Mouse (Mus musculus) lung, postnatal 0 days (tissue): ENCODE data around the gene Guca1b. TPM values are rescaled to one million over a fixed set of nuclear protein-coding genes. Genes with fewer than 3 reads are reported as not detected.

ENCODE experiments used
- ATAC-seq: fragments of 200-750 bp; cut with Nextera tagmentation; 2 replicates; pipeline ENCODE4 v1.8.0; 2017; ENCODE audit warnings: moderate library complexity
- DNase-seq: peaks from one replicate; pipeline ENCODE4 v3.0.0-alpha.2; 2016; ENCODE audit warnings: low spot score
- H3K27ac ChIP-seq: fragments of 300-500 bp; sonication (generic); 2 replicates; pipeline ENCODE4 v1.5.1; 2014; ENCODE audit warnings: antibody characterized with exemption, mild to moderate bottlenecking, low read length, mixed read lengths
- H3K27me3 ChIP-seq: fragments of 300-500 bp; sonication (generic); replicated peaks from 2 replicates; pipeline ENCODE4 v1.6.1; 2014; ENCODE audit warnings: low read length, mixed read lengths; ENCODE audit not compliant: insufficient read depth
- H3K36me3 ChIP-seq: fragments of 300-500 bp; sonication (generic); 2 replicates; pipeline ENCODE4 v1.6.1; 2014; ENCODE audit warnings: low read length, mixed read lengths; ENCODE audit not compliant: insufficient read depth
- H3K4me1 ChIP-seq: fragments of 300-500 bp; sonication (generic); 2 replicates; pipeline ENCODE4 v1.6.1; 2014; ENCODE audit warnings: antibody characterized with exemption, low read depth, low read length, mixed read lengths; ENCODE audit not compliant: insufficient read depth
- H3K4me2 ChIP-seq: fragments of 300-500 bp; sonication (generic); replicated peaks from 2 replicates; pipeline ENCODE4 v1.6.1; 2014; ENCODE audit warnings: low read depth, mild to moderate bottlenecking, low read length, moderate library complexity, mixed read lengths
- H3K4me3 ChIP-seq: fragments of 300-500 bp; sonication (generic); 2 replicates; pipeline ENCODE4 v1.5.1; 2014; ENCODE audit warnings: low read depth, low read length
- H3K9ac ChIP-seq: fragments of 300-500 bp; sonication (generic); replicated peaks from 2 replicates; pipeline ENCODE4 v1.6.1; 2014; ENCODE audit warnings: low read depth, mild to moderate bottlenecking
- H3K9me3 ChIP-seq: fragments of 300-500 bp; sonication (generic); 2 replicates; pipeline ENCODE4 v1.6.1; 2016; ENCODE audit warnings: low read length, mixed read lengths
- CTCF ChIP-seq: IDR thresholded peaks from 2 replicates; pipeline ENCODE4 v1.5.1; 2016; ENCODE audit warnings: antibody characterized with exemption, mild to moderate bottlenecking
- EP300 ChIP-seq: IDR thresholded peaks from 2 replicates; pipeline ENCODE4 v1.6.1; 2016; ENCODE audit warnings: antibody characterized with exemption, mild to moderate bottlenecking, control low read depth
- WGBS: fragments of 180-500 bp; shearing (Covaris S2); extraction: QIAGEN DNeasy Blood & Tissue Kit; methylation state at CpG from one replicate; pipeline ENCODE4 v1.1.7; 2014; 5-methylcytosine and 5-hydroxymethylcytosine counted together
- polyA plus RNA-seq: library from polyadenylated mRNA; unstranded; fragments of >200 nt; fragmentation: Nextera tagmentation; extraction: Ambion mirVana; gene quantifications from 2 replicates; pipeline ENCODE4 v1.2.1, GENCODE M21; 2015

Guca1b gene
- polyA plus RNA-seq, 1 experiment from 2014 or later = 0.23 TPM

GRCm38 (mm10) chr17:47369087-47369443, 16.1 kb upstream of the Guca1b start:
- DNase-seq = no peak

GRCm38 (mm10) chr17:47371451-47371850, 13.7 kb upstream of the Guca1b start:
- Histone ChIP-seq H3K27me3 (no peaks in the 10 kb centered on the region), H3K4me2 (no peak overlapping the region), H3K27ac (no peak overlapping the region), H3K4me1 (peaks cover 7% of the 10 kb centered on the region; the same call in 1 of the 2 replicates), H3K36me3 (peaks cover 31% of the 10 kb centered on the region; the same call in 1 of the 2 replicates), H3K9ac (no peak overlapping the region), H3K4me3 (no peak overlapping the region), H3K9me3 (no peaks in the 10 kb centered on the region)
- ATAC-seq (peak; percentile 72), DNase-seq (peak; percentile 73)
- WGBS = 7% methylated on average over 4 of the region's 4 CpGs
- TF ChIP-seq EP300 (no peak), CTCF (peak; percentile 92)

More at GRCm38 (mm10) chr17:47369087-47369443, 16.1 kb upstream of the Guca1b start:
- H3K27me3 ChIP-seq = no peaks in the 10 kb centered on the region
- WGBS = 2% methylated on average over 20 of the region's 20 CpGs
- peaks cover 7% of the 10 kb centered on the region; the same call in 1 of the 2 replicates for H3K4me1 ChIP-seq
- no peaks in the 10 kb centered on the region for H3K9me3 ChIP-seq
- H3K4me3 ChIP-seq = peak overlapping the region; percentile 64
- TF ChIP-seq CTCF (no peak), EP300 (no peak)
- H3K36me3 ChIP-seq = peaks cover 14% of the 10 kb centered on the region; the same call in 1 of the 2 replicates
- no peak overlapping the region for H3K27ac ChIP-seq
- H3K4me2 ChIP-seq = peak overlapping the region; percentile 85
- ATAC-seq = peak; percentile 26
- peak overlapping the region; percentile 37 for H3K9ac ChIP-seq

GRCm38 (mm10) chr17:47373991-47374390, 11.2 kb upstream of the Guca1b start:
- 82% methylated on average over 6 of the region's 6 CpGs for WGBS
- no peak overlapping the region for H3K4me3 ChIP-seq
- DNase-seq (no peak), ATAC-seq (no peak)
- H3K4me2 ChIP-seq = no peak overlapping the region
- no peaks in the 10 kb centered on the region for H3K9me3 ChIP-seq
- TF ChIP-seq EP300 (no peak), CTCF (no peak)
- peaks cover 37% of the 10 kb centered on the region; the same call in 1 of the 2 replicates for H3K36me3 ChIP-seq
- peaks cover 7% of the 10 kb centered on the region; the same call in 1 of the 2 replicates for H3K4me1 ChIP-seq
- H3K27ac ChIP-seq = no peak overlapping the region
- H3K27me3 ChIP-seq = no peaks in the 10 kb centered on the region
- H3K9ac ChIP-seq = no peak overlapping the region

- H3K9me3 ChIP-seq = no peaks in the 10 kb centered on the region
- ATAC-seq (no peak), DNase-seq (no peak)
- peaks cover 41% of the 10 kb centered on the region; the same call in 1 of the 2 replicates for H3K36me3 ChIP-seq
- H3K4me1 ChIP-seq = no peaks in the 10 kb centered on the region
- no peak overlapping the region for H3K4me3 ChIP-seq
- no peak for TF ChIP-seq EP300
- TF ChIP-seq CTCF = no peak
- WGBS = 87% methylated on average over 6 of the region's 6 CpGs
- no peaks in the 10 kb centered on the region for H3K27me3 ChIP-seq
- no peak overlapping the region for H3K4me2 ChIP-seq
- no peak overlapping the region for H3K27ac ChIP-seq
- H3K9ac ChIP-seq = no peak overlapping the region
Measured at GRCm38 (mm10) chr17:47376779-47377280, 8.4 kb upstream of the Guca1b start.

- no peak overlapping the region for H3K4me3 ChIP-seq
- 83% methylated on average over 15 of the region's 15 CpGs for WGBS
- no peak overlapping the region for H3K4me2 ChIP-seq
- H3K9ac ChIP-seq = no peak overlapping the region
- H3K27me3 ChIP-seq = no peaks in the 10 kb centered on the region
- H3K27ac ChIP-seq = no peak overlapping the region
- TF ChIP-seq EP300 (no peak), CTCF (no peak; the same call in none of the 2 replicates)
- H3K9me3 ChIP-seq = no peaks in the 10 kb centered on the region
- ATAC-seq (no peak), DNase-seq (no peak)
- H3K36me3 ChIP-seq = peaks cover 35% of the 10 kb centered on the region; the same call in 1 of the 2 replicates
- H3K4me1 ChIP-seq = no peaks in the 10 kb centered on the region
Measured at GRCm38 (mm10) chr17:47378133-47378532, 7.1 kb upstream of the Guca1b start.

GRCm38 (mm10) chr17:47381917-47382316, 3.3 kb upstream of the Guca1b start:
- Histone ChIP-seq H3K4me3 (no peak overlapping the region), H3K27ac (no peak overlapping the region), H3K9ac (no peak overlapping the region), H3K27me3 (no peaks in the 10 kb centered on the region), H3K36me3 (peaks cover 5% of the 10 kb centered on the region; the same call in 1 of the 2 replicates), H3K4me1 (no peaks in the 10 kb centered on the region), H3K9me3 (no peaks in the 10 kb centered on the region), H3K4me2 (no peak overlapping the region)
- DNase-seq (no peak), ATAC-seq (no peak)
- TF ChIP-seq CTCF = no peak
- TF ChIP-seq EP300 = no peak
- WGBS = 84% methylated on average over 11 of the region's 11 CpGs
